Mouse (Mus musculus): Measurements from ENCODE around the gene Prmt6. TPM values are rescaled to one million over a fixed set of nuclear protein-coding genes. Genes with fewer than 3 reads are reported as not detected.
A peak's percentile ranks its signal among the peaks of the same experiment; 100 is the strongest.

Gene Prmt6
- polyA plus RNA-seq (2015; fragmentation: Nextera tagmentation; extraction: Ambion mirVana): 25.9 and 26.1 TPM in 2 replicates

- ATAC-seq (ENCODE audit: insufficient number of reproducible peaks, insufficient read depth, low FRiP score, low TSS enrichment, low read depth): peak; percentile 87
- H3K4me1 ChIP-seq: peaks cover 8% of the 10 kb centered on the region
- peak within 1 kb of the TSS; percentile 77 for H3K4me2 ChIP-seq
- H3K9me3 ChIP-seq: no peaks in the 10 kb centered on the region
- no peaks in the 10 kb centered on the region for H3K27me3 ChIP-seq
- H3K36me3 ChIP-seq: peaks cover 17% of the 10 kb centered on the region
- WGBS: 19% methylated on average over 38 of the region's 38 CpGs
- H3K4me3 ChIP-seq: peak within 1 kb of the TSS; percentile 95
- H3K9ac ChIP-seq: peak within 1 kb of the TSS; percentile 97
- H3K27ac ChIP-seq: peak within 1 kb of the TSS; percentile 95
These were observed at the start of gene Prmt6 for GRCm38 (mm10) chr3:110250839-110251700. Gene Prmt6, minus strand, starts transcription at chr3:110250998.

- WGBS: 36% methylated on average over 8 of the region's 8 CpGs
- Histone ChIP-seq H3K27ac (no peak overlapping the region), H3K9me3 (no peaks in the 10 kb centered on the region), H3K4me3 (no peak overlapping the region), H3K27me3 (no peaks in the 10 kb centered on the region), H3K9ac (no peak overlapping the region), H3K36me3 (no peaks in the 10 kb centered on the region), H3K4me1 (no peaks in the 10 kb centered on the region), H3K4me2 (no peak overlapping the region)
- ATAC-seq (ENCODE audit: insufficient number of reproducible peaks, insufficient read depth, low FRiP score, low TSS enrichment, low read depth): no peak
These were observed 39.8 kb upstream of the Prmt6 start for GRCm38 (mm10) chr3:110290485-110291045.

GRCm38 (mm10) chr3:110282651-110283050, 31.9 kb upstream of the Prmt6 start:
- no peak overlapping the region for H3K4me2 ChIP-seq
- H3K27ac ChIP-seq: no peak overlapping the region
- no peak overlapping the region for H3K4me3 ChIP-seq
- ATAC-seq (ENCODE audit: insufficient number of reproducible peaks, insufficient read depth, low FRiP score, low TSS enrichment, low read depth): no peak
- H3K27me3 ChIP-seq: no peaks in the 10 kb centered on the region
- no peaks in the 10 kb centered on the region for H3K4me1 ChIP-seq
- no peak overlapping the region for H3K9ac ChIP-seq
- no peaks in the 10 kb centered on the region for H3K36me3 ChIP-seq
- WGBS: 78% methylated on average over 5 of the region's 5 CpGs
- no peaks in the 10 kb centered on the region for H3K9me3 ChIP-seq

DNA sequence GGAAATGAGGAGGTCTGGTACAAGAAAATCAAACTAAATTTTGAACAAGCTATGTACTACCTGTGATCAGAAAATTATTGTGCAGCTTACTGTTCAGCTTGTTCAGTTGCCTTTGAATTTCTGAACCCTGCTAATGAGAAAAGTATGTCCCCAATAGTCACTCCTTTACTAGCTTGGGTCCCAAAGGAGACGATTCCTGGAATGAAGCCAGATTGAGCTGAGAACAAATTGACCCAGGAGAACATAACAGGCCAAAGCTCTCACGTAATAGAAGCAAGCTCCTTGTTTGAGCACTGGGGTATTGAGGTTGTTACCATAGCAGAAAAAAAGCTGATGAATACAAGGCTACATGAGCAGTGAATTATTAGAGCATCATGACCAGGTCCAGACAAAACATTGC, 17.0 kb upstream of the Prmt6 start:
- H3K27me3 ChIP-seq: no peaks in the 10 kb centered on the region

DNA sequence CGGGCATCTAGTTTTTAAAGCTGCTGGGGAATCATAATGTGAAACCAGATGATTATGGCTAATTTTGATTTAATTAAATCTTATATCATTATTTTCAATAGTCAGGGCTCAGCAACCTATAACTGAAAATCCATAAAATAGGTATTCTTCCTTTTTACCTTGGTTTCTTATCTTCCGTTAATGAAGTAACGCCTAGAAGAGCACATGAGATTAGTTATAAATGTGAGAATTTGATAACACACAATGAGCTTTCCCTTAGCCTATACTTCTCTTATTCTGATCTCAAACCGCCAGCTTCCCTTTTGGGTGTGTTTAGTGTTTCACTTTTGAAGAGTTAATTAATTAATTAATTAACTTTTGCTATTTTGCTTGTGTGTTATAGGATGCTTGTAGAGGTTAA, 2.3 kb upstream of the Prmt6 start:
- Histone ChIP-seq H3K4me2 (no peak overlapping the region), H3K27me3 (no peaks in the 10 kb centered on the region), H3K4me3 (no peak overlapping the region), H3K36me3 (no peaks in the 10 kb centered on the region), H3K27ac (no peak overlapping the region), H3K9ac (no peak overlapping the region), H3K4me1 (peaks cover 8% of the 10 kb centered on the region), H3K9me3 (no peaks in the 10 kb centered on the region)
- 96% methylated on average over 4 of the region's 4 CpGs for WGBS
- no peak for ATAC-seq (ENCODE audit: insufficient number of reproducible peaks, insufficient read depth, low FRiP score, low TSS enrichment, low read depth)

More for the DNA sequence above, 17.0 kb upstream of the Prmt6 start:
- ATAC-seq (ENCODE audit: insufficient number of reproducible peaks, insufficient read depth, low FRiP score, low TSS enrichment, low read depth): no peak
- H3K4me2 ChIP-seq: no peak overlapping the region
- H3K36me3 ChIP-seq: no peaks in the 10 kb centered on the region
- H3K9me3 ChIP-seq: no peaks in the 10 kb centered on the region
- H3K4me1 ChIP-seq: no peaks in the 10 kb centered on the region
- H3K4me3 ChIP-seq: no peak overlapping the region
- H3K27ac ChIP-seq: no peak overlapping the region
- WGBS: 58% methylated on average over 2 of the region's 2 CpGs
- H3K9ac ChIP-seq: no peak overlapping the region

DNA sequence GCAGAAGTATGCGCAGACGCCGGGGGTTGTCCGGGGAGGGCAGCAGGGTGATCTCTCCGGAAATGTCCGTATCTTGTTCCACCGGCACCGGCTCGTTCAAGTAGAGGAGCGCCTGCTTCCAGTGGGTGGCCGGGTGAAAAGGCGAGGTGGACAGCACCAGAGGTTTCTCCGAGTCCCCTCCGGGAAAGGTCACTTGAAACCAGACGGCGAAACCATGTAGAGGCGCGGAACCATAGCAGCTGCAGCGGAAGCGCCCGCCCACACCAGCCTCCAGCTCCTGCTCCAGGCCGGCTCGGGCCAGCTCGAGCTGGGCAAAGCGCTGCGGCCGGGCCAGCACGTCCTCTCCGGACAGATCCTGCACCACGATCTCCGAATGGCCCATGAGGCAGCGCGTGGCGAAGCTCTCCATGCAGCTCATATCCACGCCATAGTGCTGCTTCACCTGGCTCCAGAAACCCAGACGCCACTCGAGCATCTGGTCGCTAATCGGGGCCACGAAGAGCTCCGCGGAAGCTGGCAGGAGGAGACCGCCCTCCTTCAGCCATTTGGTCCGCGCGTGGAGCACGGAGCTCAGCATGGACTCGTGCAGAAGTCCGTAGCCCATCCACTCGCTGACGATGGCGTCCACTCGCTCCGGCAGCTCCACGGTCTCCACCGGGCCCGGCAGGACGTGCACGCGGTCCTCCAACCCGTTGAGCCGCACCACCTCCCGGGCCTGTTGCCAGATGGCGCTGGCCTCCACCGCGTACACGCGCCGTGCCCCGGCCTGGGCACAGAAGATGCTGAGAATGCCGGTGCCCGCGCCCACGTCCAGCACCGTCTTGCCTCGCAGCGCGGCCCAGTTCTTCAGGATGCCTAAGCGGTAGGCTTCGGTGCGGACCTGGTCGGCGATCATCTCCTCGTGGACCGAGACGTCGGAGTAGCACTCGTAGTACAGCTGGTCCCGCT, 633 bp downstream of the Prmt6 start:
- H3K4me3 ChIP-seq: peak overlapping the region; percentile 95
- whole genome bisulfite sequencing: 0% methylated on average over 89 of the region's 89 CpGs
- peaks cover 8% of the 10 kb centered on the region for H3K4me1 ChIP-seq
- H3K4me2 ChIP-seq: peak overlapping the region; percentile 77
- no peaks in the 10 kb centered on the region for H3K9me3 ChIP-seq
- H3K36me3 ChIP-seq: peaks cover 19% of the 10 kb centered on the region
- H3K27ac ChIP-seq: peak overlapping the region; percentile 95
- peak overlapping the region; percentile 97 for H3K9ac ChIP-seq
- ATAC-seq (ENCODE audit: insufficient number of reproducible peaks, insufficient read depth, low FRiP score, low TSS enrichment, low read depth): peak; percentile 78
- H3K27me3 ChIP-seq: no peaks in the 10 kb centered on the region

DNA sequence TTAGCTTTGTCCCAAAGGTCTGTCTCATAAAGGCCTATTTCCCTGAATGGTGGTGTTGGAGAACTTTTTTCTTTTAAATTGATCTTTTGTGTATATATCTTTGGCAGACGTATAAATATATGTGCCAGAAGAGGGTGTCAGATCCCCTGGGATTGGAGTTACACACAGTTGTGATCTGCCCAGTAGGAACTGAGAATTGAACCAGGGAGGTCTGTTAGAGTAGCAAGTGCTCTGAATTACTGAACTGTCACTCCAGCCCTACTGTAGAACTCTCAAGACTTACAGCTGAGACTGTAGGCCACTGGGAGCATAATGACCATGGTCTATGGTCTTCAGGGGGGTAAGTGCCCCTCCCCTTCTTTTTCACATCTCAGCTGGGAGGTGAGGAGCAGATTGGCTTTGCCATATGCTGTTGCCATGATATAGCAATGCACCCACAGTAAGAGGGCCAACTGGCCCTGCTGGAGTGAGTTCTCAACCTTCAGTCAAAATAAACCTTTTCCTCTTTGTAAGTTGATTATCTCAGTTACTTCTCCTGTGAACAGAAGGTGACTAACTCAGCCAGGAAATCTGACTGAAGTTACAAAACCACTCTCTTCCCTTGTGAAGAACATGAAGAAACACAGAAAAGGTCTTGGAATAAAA, 13.9 kb downstream of the Prmt6 start:
- no peak overlapping the region for H3K4me3 ChIP-seq
- H3K9me3 ChIP-seq: no peaks in the 10 kb centered on the region
- H3K27me3 ChIP-seq: no peaks in the 10 kb centered on the region
- no peak overlapping the region for H3K27ac ChIP-seq
- 78% methylated on average over 1 of the region's 1 CpGs for WGBS
- H3K4me2 ChIP-seq: no peak overlapping the region
- ATAC-seq (ENCODE audit: insufficient number of reproducible peaks, insufficient read depth, low FRiP score, low TSS enrichment, low read depth): no peak
- no peaks in the 10 kb centered on the region for H3K36me3 ChIP-seq
- no peaks in the 10 kb centered on the region for H3K4me1 ChIP-seq
- no peak overlapping the region for H3K9ac ChIP-seq

Other genes with a start within 250 kb of the Prmt6 start
- 5.9 and 7.3 TPM in 2 replicates for gene Ntng1, start 107.0 kb downstream of the Prmt6 start, polyA plus RNA-seq (2015; fragmentation: Nextera tagmentation; extraction: Ambion mirVana)

Data from embryonic facial prominence, embryonic 13.5 days (tissue).